Mouse (Mus musculus): Measurements from ENCODE around the gene Mef2c. TPM values are rescaled to one million over a fixed set of nuclear protein-coding genes. Genes with fewer than 3 reads are reported as not detected.

The Mef2c gene
- polyA plus RNA-seq (2012), result 0.02 TPM in 1 of 2 replicates, not detected in the other

DNA sequence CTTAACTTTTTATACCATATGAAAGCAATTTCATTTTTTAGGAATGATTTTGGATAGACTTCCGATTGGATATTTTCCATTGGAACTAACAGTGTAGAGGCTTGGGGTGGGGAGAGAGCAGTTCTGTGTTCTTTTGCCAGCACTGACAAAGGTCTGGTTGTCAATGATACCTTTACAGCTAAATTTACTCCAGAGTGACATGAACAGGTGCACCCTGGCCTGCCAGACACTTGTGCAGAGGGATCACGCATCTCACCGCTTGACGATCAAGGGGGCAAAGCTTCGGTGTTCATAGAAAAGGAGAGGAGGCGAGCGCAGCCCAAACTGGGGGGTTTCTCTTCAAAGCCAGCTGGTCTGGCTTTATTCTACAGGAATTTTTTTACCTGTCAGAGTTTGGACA lies at the start of gene Mef2c:
Gene Mef2c (plus strand): TSS at position 116 of the 400 bp plus-strand sequence.
- H3K4me3 ChIP-seq (replicated peaks), result no peak within 1 kb of the TSS
- H3K4me1 ChIP-seq (ENCODE audit: control insufficient read depth), result no peaks in the 10 kb centered on the region
- TF ChIP-seq GATA1 (IDR thresholded peaks at IDR 0.05; ENCODE audit: low read length) (no peak), TAL1 (IDR thresholded peaks at IDR 0.05; ENCODE audit: low read length) (no peak)
- no peaks in the 10 kb centered on the region for H3K27me3 ChIP-seq (ENCODE audit: control insufficient read depth)
- H3K36me3 ChIP-seq (ENCODE audit: control insufficient read depth), result no peaks in the 10 kb centered on the region
- no peaks in the 10 kb centered on the region for H3K9me3 ChIP-seq (ENCODE audit: control insufficient read depth, low read length)

DNA sequence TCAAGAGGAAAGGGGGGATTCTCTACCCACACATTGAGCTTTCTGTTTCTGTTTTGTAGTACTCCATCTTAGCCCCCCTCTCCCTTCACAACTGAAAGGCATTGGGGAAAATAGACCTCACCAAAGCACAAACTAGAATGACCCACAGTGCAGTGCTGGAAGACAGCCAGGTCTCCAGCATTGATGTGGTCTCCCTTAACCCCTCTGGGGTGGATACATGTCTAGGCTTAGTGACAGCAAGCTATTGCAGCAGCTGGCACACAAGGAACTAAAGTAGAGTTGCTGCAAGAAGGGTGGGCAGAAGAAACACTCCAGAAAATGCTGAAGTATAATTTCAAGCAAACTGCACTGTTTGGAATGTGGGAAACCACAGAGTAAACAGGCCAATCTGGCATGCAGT lies 45.1 kb upstream of the Mef2c start:
- Histone ChIP-seq H3K36me3 (ENCODE audit: control insufficient read depth) (no peaks in the 10 kb centered on the region), H3K27me3 (ENCODE audit: control insufficient read depth) (no peaks in the 10 kb centered on the region), H3K4me1 (ENCODE audit: control insufficient read depth) (no peaks in the 10 kb centered on the region), H3K9me3 (ENCODE audit: control insufficient read depth, low read length) (no peaks in the 10 kb centered on the region), H3K4me3 (replicated peaks) (no peak overlapping the region)
- TF ChIP-seq TAL1 (IDR thresholded peaks at IDR 0.05; ENCODE audit: low read length) (no peak), GATA1 (IDR thresholded peaks at IDR 0.05; ENCODE audit: low read length) (no peak)

DNA sequence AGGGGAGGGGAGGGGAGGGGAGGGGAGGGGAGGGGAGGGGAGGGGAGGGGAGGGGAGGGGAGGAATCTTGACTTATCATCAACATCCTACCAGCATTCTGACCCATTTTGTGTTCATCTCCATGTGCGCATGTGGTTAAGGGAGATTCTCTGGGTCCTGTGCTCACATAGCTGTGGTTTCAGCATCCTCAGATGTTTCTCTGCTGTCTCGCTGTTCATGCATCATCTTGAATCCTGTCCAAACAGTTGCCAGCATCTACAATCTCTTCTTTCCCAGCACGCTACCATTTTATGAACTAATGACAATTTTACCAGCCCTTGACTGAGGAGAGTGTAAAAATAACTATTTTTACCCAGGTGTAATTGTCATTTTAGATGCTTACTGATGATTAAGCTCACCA lies 44.2 kb upstream of the Mef2c start:
- H3K4me3 ChIP-seq (replicated peaks), result no peak overlapping the region
- no peak for TF ChIP-seq TAL1 (IDR thresholded peaks at IDR 0.05; ENCODE audit: low read length)
- no peak for TF ChIP-seq GATA1 (IDR thresholded peaks at IDR 0.05; ENCODE audit: low read length)
- no peaks in the 10 kb centered on the region for H3K27me3 ChIP-seq (ENCODE audit: control insufficient read depth)

DNA sequence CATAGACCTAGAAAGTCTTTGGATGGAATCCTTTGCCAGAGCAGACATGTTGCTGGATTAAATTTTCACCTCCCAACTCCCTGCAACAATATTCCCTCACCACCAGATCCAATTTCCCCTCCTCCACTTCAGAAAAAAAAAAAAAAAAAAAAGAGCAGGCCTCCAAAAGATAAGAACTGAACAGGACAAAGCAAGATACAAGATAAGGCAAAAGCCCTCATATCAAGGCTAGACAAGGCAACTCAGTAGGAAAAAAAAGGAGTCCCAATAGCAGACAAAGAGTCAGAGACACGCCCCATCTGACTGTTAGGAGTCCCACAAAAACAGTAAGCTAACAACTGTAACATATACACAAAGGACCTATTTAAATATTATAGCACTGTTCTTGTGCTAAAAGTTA lies 43.2 kb upstream of the Mef2c start:
- TF ChIP-seq TAL1 (IDR thresholded peaks at IDR 0.05; ENCODE audit: low read length) (no peak), GATA1 (IDR thresholded peaks at IDR 0.05; ENCODE audit: low read length) (no peak)
- H3K27me3 ChIP-seq (ENCODE audit: control insufficient read depth), result no peaks in the 10 kb centered on the region
- H3K36me3 ChIP-seq (ENCODE audit: control insufficient read depth), result no peaks in the 10 kb centered on the region
- no peak overlapping the region for H3K4me3 ChIP-seq (replicated peaks)
- H3K9me3 ChIP-seq (ENCODE audit: control insufficient read depth, low read length), result no peaks in the 10 kb centered on the region
- no peaks in the 10 kb centered on the region for H3K4me1 ChIP-seq (ENCODE audit: control insufficient read depth)

More for the DNA sequence above, 44.2 kb upstream of the Mef2c start:
- Histone ChIP-seq H3K9me3 (ENCODE audit: control insufficient read depth, low read length) (no peaks in the 10 kb centered on the region), H3K36me3 (ENCODE audit: control insufficient read depth) (no peaks in the 10 kb centered on the region), H3K4me1 (ENCODE audit: control insufficient read depth) (no peaks in the 10 kb centered on the region)

DNA sequence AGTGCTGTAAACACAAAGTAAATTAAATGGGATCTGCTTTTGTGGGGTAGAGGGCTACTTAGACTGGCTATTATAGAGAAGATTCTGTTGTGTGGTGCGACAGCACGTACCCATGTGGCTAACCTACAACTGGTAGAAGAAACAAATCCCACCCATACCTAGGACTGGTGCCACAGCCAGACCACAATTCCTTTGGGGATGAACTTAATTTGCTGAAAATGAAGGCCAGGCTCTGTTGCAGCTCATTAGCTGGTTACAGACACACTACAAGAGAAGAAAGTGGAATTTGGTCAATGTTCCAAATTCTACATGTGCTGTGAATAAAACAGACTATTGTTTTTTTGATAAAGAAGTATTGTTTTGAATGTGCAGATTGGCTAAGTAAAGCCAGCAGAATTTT lies 42.3 kb upstream of the Mef2c start:
- Histone ChIP-seq H3K4me1 (ENCODE audit: control insufficient read depth) (no peaks in the 10 kb centered on the region), H3K36me3 (ENCODE audit: control insufficient read depth) (no peaks in the 10 kb centered on the region), H3K9me3 (ENCODE audit: control insufficient read depth, low read length) (no peaks in the 10 kb centered on the region), H3K27me3 (ENCODE audit: control insufficient read depth) (no peaks in the 10 kb centered on the region), H3K4me3 (replicated peaks) (no peak overlapping the region)
- TF ChIP-seq GATA1 (IDR thresholded peaks at IDR 0.05; ENCODE audit: low read length), result no peak
- TF ChIP-seq TAL1 (IDR thresholded peaks at IDR 0.05; ENCODE audit: low read length), result no peak

DNA sequence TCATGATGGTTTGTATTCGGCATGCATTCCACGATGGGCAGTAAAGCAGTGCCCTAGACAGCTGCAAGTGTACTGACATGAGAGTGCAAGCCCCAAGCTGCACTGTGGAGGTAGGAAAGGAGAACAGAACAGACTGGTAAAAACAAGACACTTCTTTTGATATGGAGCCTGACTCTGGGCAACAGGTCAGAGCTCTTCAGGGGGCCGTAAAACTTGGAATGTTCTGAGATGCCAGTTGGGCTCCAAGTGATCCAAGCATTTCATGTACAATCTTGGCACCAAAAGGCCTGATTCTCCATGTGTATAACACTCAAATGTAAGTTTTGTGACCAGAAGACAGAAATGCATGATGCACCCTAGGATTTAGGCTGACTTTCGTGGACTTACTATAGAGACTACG lies 37.1 kb upstream of the Mef2c start:
- Histone ChIP-seq H3K27me3 (ENCODE audit: control insufficient read depth) (no peaks in the 10 kb centered on the region), H3K4me3 (replicated peaks) (no peak overlapping the region), H3K9me3 (ENCODE audit: control insufficient read depth, low read length) (no peaks in the 10 kb centered on the region), H3K4me1 (ENCODE audit: control insufficient read depth) (no peaks in the 10 kb centered on the region), H3K36me3 (ENCODE audit: control insufficient read depth) (no peaks in the 10 kb centered on the region)
- TF ChIP-seq TAL1 (IDR thresholded peaks at IDR 0.05; ENCODE audit: low read length), result no peak
- TF ChIP-seq GATA1 (IDR thresholded peaks at IDR 0.05; ENCODE audit: low read length), result no peak

DNA sequence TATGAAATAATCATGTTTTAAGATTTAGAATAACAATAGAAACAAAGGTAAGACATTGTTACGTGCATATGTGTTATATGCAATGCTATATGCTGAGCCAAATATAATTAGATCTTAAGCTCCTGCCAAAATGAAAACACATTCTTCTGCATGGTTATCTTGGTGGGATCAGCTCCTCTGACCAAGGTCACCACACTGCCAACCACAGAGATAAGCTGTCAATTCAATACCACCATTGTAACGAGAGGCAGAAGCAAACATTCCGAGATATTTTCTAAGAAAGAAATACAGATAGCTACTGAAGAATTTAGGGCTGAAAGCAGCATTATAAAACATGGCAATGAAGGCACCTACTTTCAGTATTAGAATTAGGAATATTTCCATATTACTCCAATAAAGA lies 35.0 kb upstream of the Mef2c start:
- H3K4me3 ChIP-seq (replicated peaks), result no peak overlapping the region
- no peak for TF ChIP-seq GATA1 (IDR thresholded peaks at IDR 0.05; ENCODE audit: low read length)
- no peaks in the 10 kb centered on the region for H3K27me3 ChIP-seq (ENCODE audit: control insufficient read depth)
- no peaks in the 10 kb centered on the region for H3K4me1 ChIP-seq (ENCODE audit: control insufficient read depth)
- H3K9me3 ChIP-seq (ENCODE audit: control insufficient read depth, low read length), result no peaks in the 10 kb centered on the region
- no peaks in the 10 kb centered on the region for H3K36me3 ChIP-seq (ENCODE audit: control insufficient read depth)

DNA sequence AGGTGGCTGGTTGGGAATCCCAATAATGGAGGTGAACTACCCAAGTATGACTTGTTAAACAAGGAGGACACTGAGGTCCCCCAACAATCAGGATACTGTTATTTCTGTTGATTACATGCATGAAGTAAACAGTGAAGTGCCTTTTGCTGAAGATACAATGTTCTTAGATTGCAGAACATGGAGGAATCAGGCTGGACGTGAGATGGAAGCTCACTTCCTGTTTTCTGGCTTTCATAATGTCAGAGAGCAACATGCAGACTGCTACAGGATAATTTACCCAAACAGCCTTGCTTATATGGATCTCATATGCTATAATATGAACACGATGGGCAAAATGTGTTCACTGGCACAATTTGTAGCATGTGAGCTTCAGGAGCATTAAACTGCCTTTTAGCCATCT lies 30.1 kb upstream of the Mef2c start:
- Histone ChIP-seq H3K4me1 (ENCODE audit: control insufficient read depth) (no peaks in the 10 kb centered on the region), H3K9me3 (ENCODE audit: control insufficient read depth, low read length) (no peaks in the 10 kb centered on the region), H3K27me3 (ENCODE audit: control insufficient read depth) (no peaks in the 10 kb centered on the region), H3K36me3 (ENCODE audit: control insufficient read depth) (no peaks in the 10 kb centered on the region), H3K4me3 (replicated peaks) (no peak overlapping the region)
- TF ChIP-seq GATA1 (IDR thresholded peaks at IDR 0.05; ENCODE audit: low read length), result no peak
- no peak for TF ChIP-seq TAL1 (IDR thresholded peaks at IDR 0.05; ENCODE audit: low read length)

DNA sequence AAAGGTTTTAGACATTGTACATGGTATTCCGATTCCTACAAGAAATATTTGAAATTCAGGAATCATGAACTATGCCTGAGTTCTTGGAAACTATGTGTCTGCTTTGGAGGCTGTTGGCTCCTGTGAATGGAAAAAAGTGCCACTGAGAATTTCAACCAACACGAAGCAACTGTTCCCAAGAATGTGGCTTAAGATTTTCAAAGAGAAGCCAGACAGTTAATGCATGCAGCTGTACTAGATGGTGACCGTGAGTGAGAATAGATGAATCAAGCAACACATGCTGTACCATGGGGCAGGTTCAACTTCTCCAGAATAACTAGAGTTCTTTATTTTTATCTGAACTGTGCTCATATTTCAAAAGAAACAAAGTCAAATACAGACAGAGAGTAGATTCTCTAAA lies 23.4 kb upstream of the Mef2c start:
- Histone ChIP-seq H3K36me3 (ENCODE audit: control insufficient read depth) (no peaks in the 10 kb centered on the region), H3K4me1 (ENCODE audit: control insufficient read depth) (no peaks in the 10 kb centered on the region), H3K9me3 (ENCODE audit: control insufficient read depth, low read length) (no peaks in the 10 kb centered on the region), H3K27me3 (ENCODE audit: control insufficient read depth) (no peaks in the 10 kb centered on the region), H3K4me3 (replicated peaks) (no peak overlapping the region)
- TF ChIP-seq GATA1 (IDR thresholded peaks at IDR 0.05; ENCODE audit: low read length) (no peak), TAL1 (IDR thresholded peaks at IDR 0.05; ENCODE audit: low read length) (no peak)

DNA sequence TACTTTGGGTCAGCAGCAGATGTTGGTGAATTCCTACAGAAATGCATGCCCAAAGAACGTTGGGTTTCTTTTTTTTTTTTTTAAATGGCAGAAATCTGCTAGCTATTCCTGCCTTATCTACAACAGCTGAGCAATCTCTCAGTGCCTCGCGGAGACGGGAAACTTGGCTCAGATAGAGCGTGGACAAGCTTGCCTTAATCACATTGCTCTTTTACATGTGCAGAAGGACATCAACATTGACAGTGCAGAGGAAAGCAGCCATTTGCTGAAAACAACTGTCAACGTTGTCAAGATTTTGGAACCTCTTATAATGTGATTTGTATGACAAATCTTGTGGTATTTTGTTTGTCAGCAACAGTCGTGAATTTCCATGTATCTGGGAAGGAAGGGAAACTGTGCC lies 22.5 kb upstream of the Mef2c start:
- Histone ChIP-seq H3K27me3 (ENCODE audit: control insufficient read depth) (no peaks in the 10 kb centered on the region), H3K9me3 (ENCODE audit: control insufficient read depth, low read length) (no peaks in the 10 kb centered on the region), H3K4me3 (replicated peaks) (no peak overlapping the region), H3K4me1 (ENCODE audit: control insufficient read depth) (no peaks in the 10 kb centered on the region), H3K36me3 (ENCODE audit: control insufficient read depth) (no peaks in the 10 kb centered on the region)
- TF ChIP-seq TAL1 (IDR thresholded peaks at IDR 0.05; ENCODE audit: low read length), result no peak
- no peak for TF ChIP-seq GATA1 (IDR thresholded peaks at IDR 0.05; ENCODE audit: low read length)
